Mouse (Mus musculus): ENCODE measurements around the gene Rasgrp4. TPM values are rescaled to one million over a fixed set of nuclear protein-coding genes. Genes with fewer than 3 reads are reported as not detected.

Gene Rasgrp4
- polyA plus RNA-seq, 1 experiment from 2014 or later = 0.70 TPM

Other genes starting within 250 kb of the Rasgrp4 start
- gene Actn4, start 172.5 kb upstream of the Rasgrp4 start, polyA plus RNA-seq (2016; fragmentation: Nextera tagmentation; extraction: Ambion mirVana) = 253 and 285 TPM in 2 replicates
- gene Eif3k, start 153.0 kb upstream of the Rasgrp4 start, polyA plus RNA-seq (2016; fragmentation: Nextera tagmentation; extraction: Ambion mirVana) = 446 and 467 TPM in 2 replicates
- 18.9 and 19.4 TPM in 2 replicates for gene Map4k1, start 152.8 kb upstream of the Rasgrp4 start, polyA plus RNA-seq (2016; fragmentation: Nextera tagmentation; extraction: Ambion mirVana)
- gene Ryr1, start 9.7 kb upstream of the Rasgrp4 start, polyA plus RNA-seq (2016; fragmentation: Nextera tagmentation; extraction: Ambion mirVana) = 1.8 and 2.2 TPM in 2 replicates
- gene Fam98c, start 21.4 kb downstream of the Rasgrp4 start, polyA plus RNA-seq (2016; fragmentation: Nextera tagmentation; extraction: Ambion mirVana) = 10.7 and 11.2 TPM in 2 replicates
- 0.29 and 0.38 TPM in 2 replicates for gene Ggn, start 35.4 kb downstream of the Rasgrp4 start, polyA plus RNA-seq (2016; fragmentation: Nextera tagmentation; extraction: Ambion mirVana)
- 2.7 and 3.3 TPM in 2 replicates for gene Spred3, start 35.6 kb downstream of the Rasgrp4 start, polyA plus RNA-seq (2016; fragmentation: Nextera tagmentation; extraction: Ambion mirVana)
- gene Psmd8, start 45.9 kb downstream of the Rasgrp4 start, polyA plus RNA-seq (2016; fragmentation: Nextera tagmentation; extraction: Ambion mirVana) = 321 and 323 TPM in 2 replicates
- gene Catsperg1, start 79.2 kb downstream of the Rasgrp4 start, polyA plus RNA-seq (2016; fragmentation: Nextera tagmentation; extraction: Ambion mirVana) = 0.06 and 0.45 TPM in 2 replicates
- 0.70 and 1.2 TPM in 2 replicates for gene Kcnk6, start 97.7 kb downstream of the Rasgrp4 start, polyA plus RNA-seq (2016; fragmentation: Nextera tagmentation; extraction: Ambion mirVana)
- 99.8 and 103 TPM in 2 replicates for gene Yif1b, start 103.5 kb downstream of the Rasgrp4 start, polyA plus RNA-seq (2016; fragmentation: Nextera tagmentation; extraction: Ambion mirVana)
- 2.6 and 3.4 TPM in 2 replicates for gene 2200002D01Rik, start 113.6 kb downstream of the Rasgrp4 start, polyA plus RNA-seq (2016; fragmentation: Nextera tagmentation; extraction: Ambion mirVana)
- gene Spint2, start 147.1 kb downstream of the Rasgrp4 start, polyA plus RNA-seq (2016; fragmentation: Nextera tagmentation; extraction: Ambion mirVana) = 58.8 and 71.8 TPM in 2 replicates
- gene Ppp1r14a, start 154.5 kb downstream of the Rasgrp4 start, polyA plus RNA-seq (2016; fragmentation: Nextera tagmentation; extraction: Ambion mirVana) = 5.4 and 6.1 TPM in 2 replicates
- 24.0 and 32.9 TPM in 2 replicates for gene Dpf1, start 169.1 kb downstream of the Rasgrp4 start, polyA plus RNA-seq (2016; fragmentation: Nextera tagmentation; extraction: Ambion mirVana)